Mouse (Mus musculus): ENCODE results near the gene Frmd4a. TPM values are rescaled to one million over a fixed set of nuclear protein-coding genes. Genes with fewer than 3 reads are reported as not detected.
A peak's percentile ranks its signal among the peaks of the same experiment; 100 is the strongest.

Frmd4a gene
- total and polyA plus RNA-seq, 2 experiments from 2014 or later, result 42.5 to 60.2 TPM

GRCm38 (mm10) chr2:4466084-4466483 is 448.6 kb downstream of the Frmd4a start:
- no peak for ATAC-seq (ENCODE audit: low FRiP score)
- Histone ChIP-seq H3K27ac (ENCODE audit: low read depth, low read length) (no peak overlapping the region; the same call in 1 of the 2 replicates), H3K36me3 (ENCODE audit: insufficient read depth, low read length) (no peaks in the 10 kb centered on the region), H3K4me3 (ENCODE audit: low read depth, low read length) (no peak overlapping the region), H3K9me3 (ENCODE audit: low read length) (no peaks in the 10 kb centered on the region), H3K9ac (replicated peaks; ENCODE audit: low read length, poor library complexity, severe bottlenecking) (no peak overlapping the region), H3K4me1 (ENCODE audit: insufficient read depth, low read length) (peaks cover 5% of the 10 kb centered on the region; the same call in 1 of the 2 replicates), H3K4me2 (ENCODE audit: low read depth, low read length, poor library complexity, severe bottlenecking) (no peak overlapping the region), H3K27me3 (ENCODE audit: insufficient read depth, low read length) (no peaks in the 10 kb centered on the region)
- WGBS, result 60% methylated on average over 3 of the region's 3 CpGs
- DNase-seq (ENCODE audit: low spot score), result no peak
- TF ChIP-seq CTCF (IDR thresholded peaks at IDR 0.05), result no peak

GRCm38 (mm10) chr2:4467314-4467713 is 449.8 kb downstream of the Frmd4a start:
- no peaks in the 10 kb centered on the region for H3K36me3 ChIP-seq (ENCODE audit: insufficient read depth, low read length)
- ATAC-seq (ENCODE audit: low FRiP score), result no peak
- no peak overlapping the region for H3K4me2 ChIP-seq (ENCODE audit: low read depth, low read length, poor library complexity, severe bottlenecking)
- H3K9me3 ChIP-seq (ENCODE audit: low read length), result no peaks in the 10 kb centered on the region
- no peak overlapping the region for H3K27ac ChIP-seq (ENCODE audit: low read depth, low read length)
- WGBS, result 94% methylated on average over 7 of the region's 7 CpGs
- no peak overlapping the region for H3K4me3 ChIP-seq (ENCODE audit: low read depth, low read length)
- no peak for DNase-seq (ENCODE audit: low spot score)
- no peak overlapping the region for H3K9ac ChIP-seq (replicated peaks; ENCODE audit: low read length, poor library complexity, severe bottlenecking)
- no peak for TF ChIP-seq CTCF (IDR thresholded peaks at IDR 0.05)
- peaks cover 4% of the 10 kb centered on the region; the same call in 1 of the 2 replicates for H3K4me1 ChIP-seq (ENCODE audit: insufficient read depth, low read length)
- no peaks in the 10 kb centered on the region for H3K27me3 ChIP-seq (ENCODE audit: insufficient read depth, low read length)

- ATAC-seq (ENCODE audit: low FRiP score) (no peak), DNase-seq (ENCODE audit: low spot score) (peak; percentile 49)
- Histone ChIP-seq H3K9ac (replicated peaks; ENCODE audit: low read length, poor library complexity, severe bottlenecking) (no peak overlapping the region), H3K4me1 (ENCODE audit: insufficient read depth, low read length) (no peaks in the 10 kb centered on the region), H3K4me2 (ENCODE audit: low read depth, low read length, poor library complexity, severe bottlenecking) (no peak overlapping the region), H3K9me3 (ENCODE audit: low read length) (no peaks in the 10 kb centered on the region), H3K4me3 (ENCODE audit: low read depth, low read length) (no peak overlapping the region), H3K27me3 (ENCODE audit: insufficient read depth, low read length) (no peaks in the 10 kb centered on the region), H3K27ac (ENCODE audit: low read depth, low read length) (no peak overlapping the region), H3K36me3 (ENCODE audit: insufficient read depth, low read length) (peaks cover 8% of the 10 kb centered on the region; the same call in 1 of the 2 replicates)
- WGBS, result 55% methylated on average over 7 of the region's 7 CpGs
- no peak for TF ChIP-seq CTCF (IDR thresholded peaks at IDR 0.05)
Observed at GRCm38 (mm10) chr2:4472760-4473480, 455.4 kb downstream of the Frmd4a start.

- no peak overlapping the region for H3K27ac ChIP-seq (ENCODE audit: low read depth, low read length)
Observed at GRCm38 (mm10) chr2:4473866-4474538, 456.5 kb downstream of the Frmd4a start.

GRCm38 (mm10) chr2:4474539-4474937 is 457.0 kb downstream of the Frmd4a start:
- Histone ChIP-seq H3K27ac (ENCODE audit: low read depth, low read length) (no peak overlapping the region), H3K4me1 (ENCODE audit: insufficient read depth, low read length) (no peaks in the 10 kb centered on the region), H3K9me3 (ENCODE audit: low read length) (no peaks in the 10 kb centered on the region), H3K4me2 (ENCODE audit: low read depth, low read length, poor library complexity, severe bottlenecking) (no peak overlapping the region), H3K4me3 (ENCODE audit: low read depth, low read length) (no peak overlapping the region), H3K27me3 (ENCODE audit: insufficient read depth, low read length) (no peaks in the 10 kb centered on the region), H3K36me3 (ENCODE audit: insufficient read depth, low read length) (peaks cover 8% of the 10 kb centered on the region; the same call in 1 of the 2 replicates), H3K9ac (replicated peaks; ENCODE audit: low read length, poor library complexity, severe bottlenecking) (no peak overlapping the region)
- peak; percentile 37 for TF ChIP-seq CTCF (IDR thresholded peaks at IDR 0.05)
- no peak for DNase-seq (ENCODE audit: low spot score)
- no peak for ATAC-seq (ENCODE audit: low FRiP score)

More at GRCm38 (mm10) chr2:4473866-4474538, 456.5 kb downstream of the Frmd4a start:
- no peak for TF ChIP-seq CTCF (IDR thresholded peaks at IDR 0.05)
- 72% methylated on average over 7 of the region's 8 CpGs for WGBS
- H3K4me2 ChIP-seq (ENCODE audit: low read depth, low read length, poor library complexity, severe bottlenecking), result no peak overlapping the region
- H3K36me3 ChIP-seq (ENCODE audit: insufficient read depth, low read length), result peaks cover 8% of the 10 kb centered on the region; the same call in 1 of the 2 replicates
- no peaks in the 10 kb centered on the region for H3K4me1 ChIP-seq (ENCODE audit: insufficient read depth, low read length)
- no peaks in the 10 kb centered on the region for H3K9me3 ChIP-seq (ENCODE audit: low read length)
- ATAC-seq (ENCODE audit: low FRiP score), result no peak
- no peaks in the 10 kb centered on the region for H3K27me3 ChIP-seq (ENCODE audit: insufficient read depth, low read length)
- H3K9ac ChIP-seq (replicated peaks; ENCODE audit: low read length, poor library complexity, severe bottlenecking), result no peak overlapping the region
- H3K4me3 ChIP-seq (ENCODE audit: low read depth, low read length), result no peak overlapping the region
- no peak for DNase-seq (ENCODE audit: low spot score)

GRCm38 (mm10) chr2:4475991-4476390 is 458.5 kb downstream of the Frmd4a start:
- H3K36me3 ChIP-seq (ENCODE audit: insufficient read depth, low read length), result peaks cover 8% of the 10 kb centered on the region; the same call in 1 of the 2 replicates
- DNase-seq (ENCODE audit: low spot score) (no peak), ATAC-seq (ENCODE audit: low FRiP score) (no peak)
- no peaks in the 10 kb centered on the region for H3K9me3 ChIP-seq (ENCODE audit: low read length)
- H3K4me3 ChIP-seq (ENCODE audit: low read depth, low read length), result no peak overlapping the region
- H3K27me3 ChIP-seq (ENCODE audit: insufficient read depth, low read length), result no peaks in the 10 kb centered on the region
- WGBS, result 73% methylated on average over 4 of the region's 4 CpGs
- no peak for TF ChIP-seq CTCF (IDR thresholded peaks at IDR 0.05)
- H3K27ac ChIP-seq (ENCODE audit: low read depth, low read length), result no peak overlapping the region
- H3K4me1 ChIP-seq (ENCODE audit: insufficient read depth, low read length), result no peaks in the 10 kb centered on the region
- no peak overlapping the region for H3K4me2 ChIP-seq (ENCODE audit: low read depth, low read length, poor library complexity, severe bottlenecking)
- no peak overlapping the region for H3K9ac ChIP-seq (replicated peaks; ENCODE audit: low read length, poor library complexity, severe bottlenecking)

Measured in midbrain, postnatal 0 days (tissue).